Mouse (Mus musculus) ES-Bruce4 (cell line): Measurements from ENCODE around the gene Vwce.

Experiments used
- EP300 ChIP-seq: IDR thresholded peaks from 2 replicates; pipeline ENCODE4 v1.6.1; 2011; ENCODE audit warnings: low read depth, low read length; ENCODE audit not compliant: insufficient read depth
- POLR2A ChIP-seq: IDR thresholded peaks from one replicate; pipeline ENCODE4 v1.8.1; 2011; ENCODE audit warnings: low read length; ENCODE audit not compliant: insufficient read depth

- TF ChIP-seq EP300: no peak
- no peak for TF ChIP-seq POLR2A
These were observed 76.1 kb downstream of the Vwce start for GRCm38 (mm10) chr19:10710088-10710511.
